Mouse (Mus musculus): ENCODE measurements around the gene Ano4. TPM values are rescaled to one million over a fixed set of nuclear protein-coding genes. Genes with fewer than 3 reads are reported as not detected.

The Ano4 gene
- polyA plus RNA-seq, 1 experiment from 2014 or later, result 7.9 TPM

- H3K27ac ChIP-seq (ENCODE audit: low read length), result no peak overlapping the region
- no peak overlapping the region for H3K9ac ChIP-seq (ENCODE audit: low read depth, low read length)
- no peaks in the 10 kb centered on the region for H3K36me3 ChIP-seq (ENCODE audit: control insufficient read depth, insufficient read depth, low read length)
- no peak overlapping the region for H3K4me3 ChIP-seq (ENCODE audit: low read depth, low read length)
- ATAC-seq, result 0 out of 2 replicates have a peak, but pooled peaks have one; percentile 13
- H3K4me2 ChIP-seq (ENCODE audit: low read length), result no peak overlapping the region
- no peaks in the 10 kb centered on the region; the same call in 1 of the 2 replicates for H3K27me3 ChIP-seq (ENCODE audit: control insufficient read depth, insufficient read depth, low read depth, low read length)
- H3K4me1 ChIP-seq (ENCODE audit: control insufficient read depth, insufficient read depth, low read length), result 0 out of 2 replicates have a peak, but pooled peaks cover 2% of the 10 kb centered on the region
- 94% methylated on average over 5 of the region's 5 CpGs for WGBS
- H3K9me3 ChIP-seq (replicated peaks; ENCODE audit: control insufficient read depth, low read length, poor library complexity, severe bottlenecking), result no peaks in the 10 kb centered on the region
Observed at GRCm38 (mm10) chr10:89326383-89326782, 18.2 kb downstream of the Ano4 start.

GRCm38 (mm10) chr10:89307566-89307965 lies 37.0 kb downstream of the Ano4 start:
- Histone ChIP-seq H3K4me1 (ENCODE audit: control insufficient read depth, insufficient read depth, low read length) (no peaks in the 10 kb centered on the region), H3K9me3 (replicated peaks; ENCODE audit: control insufficient read depth, low read length, poor library complexity, severe bottlenecking) (peaks cover 4% of the 10 kb centered on the region; the same call in 1 of the 2 replicates), H3K9ac (ENCODE audit: low read depth, low read length) (no peak overlapping the region), H3K36me3 (ENCODE audit: control insufficient read depth, insufficient read depth, low read length) (no peaks in the 10 kb centered on the region), H3K4me2 (ENCODE audit: low read length) (no peak overlapping the region), H3K27ac (ENCODE audit: low read length) (no peak overlapping the region), H3K27me3 (ENCODE audit: control insufficient read depth, insufficient read depth, low read depth, low read length) (no peaks in the 10 kb centered on the region), H3K4me3 (ENCODE audit: low read depth, low read length) (no peak overlapping the region)
- no peak for ATAC-seq

GRCm38 (mm10) chr10:89300346-89300745 lies 44.2 kb downstream of the Ano4 start:
- Histone ChIP-seq H3K27me3 (ENCODE audit: control insufficient read depth, insufficient read depth, low read depth, low read length) (no peaks in the 10 kb centered on the region), H3K4me1 (ENCODE audit: control insufficient read depth, insufficient read depth, low read length) (no peaks in the 10 kb centered on the region), H3K9ac (ENCODE audit: low read depth, low read length) (no peak overlapping the region), H3K27ac (ENCODE audit: low read length) (no peak overlapping the region), H3K4me2 (ENCODE audit: low read length) (no peak overlapping the region), H3K36me3 (ENCODE audit: control insufficient read depth, insufficient read depth, low read length) (no peaks in the 10 kb centered on the region), H3K4me3 (ENCODE audit: low read depth, low read length) (no peak overlapping the region), H3K9me3 (replicated peaks; ENCODE audit: control insufficient read depth, low read length, poor library complexity, severe bottlenecking) (no peaks in the 10 kb centered on the region)
- WGBS, result 70% methylated on average over 2 of the region's 2 CpGs
- no peak for ATAC-seq

- Histone ChIP-seq H3K4me1 (ENCODE audit: control insufficient read depth, insufficient read depth, low read length) (no peaks in the 10 kb centered on the region), H3K36me3 (ENCODE audit: control insufficient read depth, insufficient read depth, low read length) (no peaks in the 10 kb centered on the region), H3K9me3 (replicated peaks; ENCODE audit: control insufficient read depth, low read length, poor library complexity, severe bottlenecking) (no peaks in the 10 kb centered on the region), H3K9ac (ENCODE audit: low read depth, low read length) (no peak overlapping the region), H3K4me3 (ENCODE audit: low read depth, low read length) (no peak overlapping the region), H3K27ac (ENCODE audit: low read length) (no peak overlapping the region), H3K4me2 (ENCODE audit: low read length) (no peak overlapping the region), H3K27me3 (ENCODE audit: control insufficient read depth, insufficient read depth, low read depth, low read length) (no peaks in the 10 kb centered on the region)
- ATAC-seq, result no peak
- WGBS, result 81% methylated on average over 3 of the region's 3 CpGs
Observed at GRCm38 (mm10) chr10:89292784-89293183, 51.8 kb downstream of the Ano4 start.

GRCm38 (mm10) chr10:89290698-89291097 lies 53.9 kb downstream of the Ano4 start:
- Histone ChIP-seq H3K36me3 (ENCODE audit: control insufficient read depth, insufficient read depth, low read length) (no peaks in the 10 kb centered on the region), H3K27ac (ENCODE audit: low read length) (no peak overlapping the region), H3K4me1 (ENCODE audit: control insufficient read depth, insufficient read depth, low read length) (no peaks in the 10 kb centered on the region), H3K9me3 (replicated peaks; ENCODE audit: control insufficient read depth, low read length, poor library complexity, severe bottlenecking) (no peaks in the 10 kb centered on the region), H3K27me3 (ENCODE audit: control insufficient read depth, insufficient read depth, low read depth, low read length) (no peaks in the 10 kb centered on the region), H3K9ac (ENCODE audit: low read depth, low read length) (no peak overlapping the region), H3K4me3 (ENCODE audit: low read depth, low read length) (no peak overlapping the region), H3K4me2 (ENCODE audit: low read length) (no peak overlapping the region)
- WGBS, result 68% methylated on average over 6 of the region's 6 CpGs
- ATAC-seq, result peak; percentile 84; the same call in 1 of the 2 replicates

GRCm38 (mm10) chr10:89289290-89289689 lies 55.3 kb downstream of the Ano4 start:
- Histone ChIP-seq H3K27ac (ENCODE audit: low read length) (no peak overlapping the region), H3K4me2 (ENCODE audit: low read length) (no peak overlapping the region), H3K9me3 (replicated peaks; ENCODE audit: control insufficient read depth, low read length, poor library complexity, severe bottlenecking) (no peaks in the 10 kb centered on the region), H3K4me3 (ENCODE audit: low read depth, low read length) (no peak overlapping the region), H3K9ac (ENCODE audit: low read depth, low read length) (no peak overlapping the region), H3K36me3 (ENCODE audit: control insufficient read depth, insufficient read depth, low read length) (no peaks in the 10 kb centered on the region), H3K27me3 (ENCODE audit: control insufficient read depth, insufficient read depth, low read depth, low read length) (no peaks in the 10 kb centered on the region), H3K4me1 (ENCODE audit: control insufficient read depth, insufficient read depth, low read length) (no peaks in the 10 kb centered on the region)
- WGBS, result 92% methylated on average over 4 of the region's 4 CpGs
- no peak for ATAC-seq

- H3K36me3 ChIP-seq (ENCODE audit: control insufficient read depth, insufficient read depth, low read length), result no peaks in the 10 kb centered on the region
- H3K9ac ChIP-seq (ENCODE audit: low read depth, low read length), result no peak overlapping the region
- no peak overlapping the region for H3K4me3 ChIP-seq (ENCODE audit: low read depth, low read length)
- no peaks in the 10 kb centered on the region for H3K4me1 ChIP-seq (ENCODE audit: control insufficient read depth, insufficient read depth, low read length)
- WGBS, result 51% methylated on average over 5 of the region's 5 CpGs
- H3K27ac ChIP-seq (ENCODE audit: low read length), result no peak overlapping the region
- H3K27me3 ChIP-seq (ENCODE audit: control insufficient read depth, insufficient read depth, low read depth, low read length), result no peaks in the 10 kb centered on the region
- H3K9me3 ChIP-seq (replicated peaks; ENCODE audit: control insufficient read depth, low read length, poor library complexity, severe bottlenecking), result no peaks in the 10 kb centered on the region
- ATAC-seq, result peak; percentile 64; the same call in 1 of the 2 replicates
- H3K4me2 ChIP-seq (ENCODE audit: low read length), result no peak overlapping the region
Observed at GRCm38 (mm10) chr10:89280402-89280801, 64.2 kb downstream of the Ano4 start.

- no peak for ATAC-seq
- H3K4me3 ChIP-seq (ENCODE audit: low read depth, low read length), result no peak overlapping the region
- 92% methylated on average over 3 of the region's 3 CpGs for WGBS
Observed at GRCm38 (mm10) chr10:89273001-89273680, 71.4 kb downstream of the Ano4 start.

DNA sequence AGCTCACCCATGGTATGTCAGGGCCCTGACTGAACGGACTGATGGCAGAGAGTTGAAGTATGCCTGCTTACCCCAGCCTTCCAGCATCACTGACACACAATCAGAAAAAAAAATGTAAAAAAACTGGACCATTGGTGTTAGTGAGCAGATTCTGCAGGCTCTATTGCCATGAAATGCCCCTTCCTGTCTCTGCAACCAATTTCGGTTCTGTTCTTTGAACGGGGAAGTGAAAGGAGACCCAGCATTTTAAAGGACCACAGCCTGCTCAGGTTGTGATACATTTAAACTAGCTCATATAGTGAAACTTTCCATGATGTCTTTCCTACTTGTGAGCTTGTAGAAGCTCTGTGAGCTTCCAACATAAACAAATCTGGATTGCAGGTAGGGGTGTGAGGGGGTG lies 77.2 kb downstream of the Ano4 start:
- Histone ChIP-seq H3K4me3 (ENCODE audit: low read depth, low read length) (no peak overlapping the region), H3K36me3 (ENCODE audit: control insufficient read depth, insufficient read depth, low read length) (no peaks in the 10 kb centered on the region), H3K27me3 (ENCODE audit: control insufficient read depth, insufficient read depth, low read depth, low read length) (no peaks in the 10 kb centered on the region), H3K9ac (ENCODE audit: low read depth, low read length) (no peak overlapping the region), H3K4me1 (ENCODE audit: control insufficient read depth, insufficient read depth, low read length) (no peaks in the 10 kb centered on the region), H3K9me3 (replicated peaks; ENCODE audit: control insufficient read depth, low read length, poor library complexity, severe bottlenecking) (no peaks in the 10 kb centered on the region), H3K4me2 (ENCODE audit: low read length) (no peak overlapping the region), H3K27ac (ENCODE audit: low read length) (no peak overlapping the region)
- no peak for ATAC-seq
- 91% methylated on average over 3 of the region's 3 CpGs for WGBS

More at GRCm38 (mm10) chr10:89273001-89273680, 71.4 kb downstream of the Ano4 start:
- no peaks in the 10 kb centered on the region for H3K4me1 ChIP-seq (ENCODE audit: control insufficient read depth, insufficient read depth, low read length)
- no peaks in the 10 kb centered on the region for H3K27me3 ChIP-seq (ENCODE audit: control insufficient read depth, insufficient read depth, low read depth, low read length)
- no peaks in the 10 kb centered on the region for H3K9me3 ChIP-seq (replicated peaks; ENCODE audit: control insufficient read depth, low read length, poor library complexity, severe bottlenecking)
- no peak overlapping the region for H3K9ac ChIP-seq (ENCODE audit: low read depth, low read length)
- no peak overlapping the region for H3K27ac ChIP-seq (ENCODE audit: low read length)
- H3K36me3 ChIP-seq (ENCODE audit: control insufficient read depth, insufficient read depth, low read length), result no peaks in the 10 kb centered on the region
- H3K4me2 ChIP-seq (ENCODE audit: low read length), result no peak overlapping the region

Measured in midbrain, embryonic 16.5 days (tissue).